Mouse (Mus musculus) kidney, adult 11 months (tissue): ENCODE measurements around the gene Bik.

Source experiments
- DNase-seq: peaks from one replicate; pipeline ENCODE4 v3.0.0; 2022

The Bik gene

GRCm38 (mm10) chr15:83590841-83591240 is 64.2 kb downstream of the Bik start:
- peak; percentile 23 for DNase-seq

DNA sequence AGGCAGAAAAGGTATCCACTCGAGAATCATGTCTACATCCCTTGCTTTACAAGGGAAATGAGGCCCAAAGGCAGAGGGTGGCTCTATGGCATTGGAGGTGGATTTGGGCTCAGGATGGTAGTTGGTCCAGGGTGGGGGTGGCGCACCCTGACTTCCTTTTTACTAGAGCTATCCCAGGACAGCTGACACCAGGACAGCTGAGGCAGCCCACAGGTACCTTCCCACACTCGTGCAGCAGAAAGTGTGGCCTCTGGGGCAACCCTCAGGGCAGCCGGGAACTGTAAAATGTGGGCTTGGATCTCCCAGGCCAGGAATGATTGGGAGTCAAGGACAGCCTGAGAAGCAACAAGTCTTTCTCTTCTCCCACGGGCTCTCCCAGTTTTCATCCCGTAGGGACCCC is 65.1 kb downstream of the Bik start:
- DNase-seq = no peak

DNA sequence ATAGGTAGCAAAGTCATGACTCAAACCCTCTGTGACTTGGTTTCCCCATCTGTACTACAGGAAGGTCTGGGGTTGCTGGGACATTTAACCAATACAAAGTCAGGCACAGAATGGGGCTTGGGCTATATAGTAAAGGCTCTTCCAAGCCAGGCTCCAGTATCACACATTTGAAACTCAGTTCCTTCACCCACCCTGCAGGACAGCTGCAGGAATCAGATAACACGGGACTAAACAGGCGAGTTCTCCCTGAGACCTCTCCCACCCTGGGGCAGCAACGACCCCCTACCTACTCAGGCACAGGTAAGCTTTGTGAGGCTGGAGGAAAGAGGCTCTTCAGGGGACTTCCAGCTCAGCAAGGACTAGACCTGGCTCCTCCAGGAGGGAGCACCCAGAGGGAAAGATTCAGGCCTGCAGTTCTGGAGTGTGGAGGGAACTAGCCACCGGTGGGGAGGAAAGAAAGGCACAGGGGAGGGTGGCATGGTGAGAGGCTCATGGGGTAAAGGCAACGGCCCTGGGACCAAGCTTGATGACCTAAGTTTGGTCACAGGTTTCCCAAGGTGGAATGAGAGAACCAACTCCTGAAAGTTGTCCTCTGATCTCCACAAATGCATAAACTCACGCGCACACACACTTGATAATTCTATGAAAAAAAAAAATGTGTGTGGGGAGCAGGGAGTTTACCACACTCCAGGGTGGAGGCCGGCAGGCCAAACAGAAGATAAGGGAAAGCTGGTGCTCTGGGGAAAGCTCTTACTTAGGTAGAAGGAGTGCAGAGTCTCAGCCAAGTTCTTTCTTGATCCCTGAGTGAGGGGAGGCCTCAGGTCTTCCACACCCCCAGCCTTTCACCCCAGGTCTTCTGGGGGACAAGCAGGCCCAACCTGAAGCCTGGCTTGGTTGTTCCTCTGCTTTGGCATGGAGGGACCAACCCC is 65.9 kb downstream of the Bik start:
- DNase-seq = no peak

DNA sequence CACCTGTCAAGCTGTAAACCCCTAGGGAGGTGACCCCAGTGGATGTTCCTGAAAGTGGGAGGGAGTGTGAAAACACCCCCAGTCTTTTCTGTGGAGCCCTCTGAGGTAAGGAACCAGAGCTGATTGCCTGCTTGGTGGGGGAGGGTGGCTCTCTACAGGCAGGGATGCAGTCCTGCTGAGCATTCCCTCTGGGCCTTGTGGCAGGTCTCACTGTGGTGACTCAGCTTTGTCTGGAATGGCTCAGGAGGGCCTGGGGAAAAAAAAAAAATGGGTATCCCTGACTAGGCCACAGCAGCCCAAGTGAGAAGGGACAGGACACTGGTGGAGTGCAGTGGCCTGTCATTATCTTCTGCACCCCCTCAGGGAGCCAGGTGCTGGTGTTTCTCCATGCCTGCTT is 66.5 kb downstream of the Bik start:
- no peak for DNase-seq

- DNase-seq = no peak
Measured at GRCm38 (mm10) chr15:83593702-83594512, 67.2 kb downstream of the Bik start.
